Mouse (Mus musculus) brain, embryonic 14.5 days (tissue): ENCODE data around the gene Arhgap18.

Source experiments
- CTCF ChIP-seq: fragments of 200-500 bp; IDR thresholded peaks from 2 replicates; pipeline ENCODE4 v1.5.1; 2012; ENCODE audit warnings: inconsistent platforms, mild to moderate bottlenecking, moderate library complexity, borderline replicate concordance; ENCODE audit not compliant: insufficient read depth, insufficient read length; ENCODE audit errors: extremely low read depth
- POLR2A ChIP-seq: fragments of 200-500 bp; IDR thresholded peaks from 2 replicates; pipeline ENCODE4 v1.6.1; 2012; ENCODE audit warnings: mild to moderate bottlenecking, inconsistent platforms, borderline replicate concordance; ENCODE audit not compliant: poor library complexity, insufficient read depth, insufficient read length, severe bottlenecking; ENCODE audit errors: extremely low read depth

DNA sequence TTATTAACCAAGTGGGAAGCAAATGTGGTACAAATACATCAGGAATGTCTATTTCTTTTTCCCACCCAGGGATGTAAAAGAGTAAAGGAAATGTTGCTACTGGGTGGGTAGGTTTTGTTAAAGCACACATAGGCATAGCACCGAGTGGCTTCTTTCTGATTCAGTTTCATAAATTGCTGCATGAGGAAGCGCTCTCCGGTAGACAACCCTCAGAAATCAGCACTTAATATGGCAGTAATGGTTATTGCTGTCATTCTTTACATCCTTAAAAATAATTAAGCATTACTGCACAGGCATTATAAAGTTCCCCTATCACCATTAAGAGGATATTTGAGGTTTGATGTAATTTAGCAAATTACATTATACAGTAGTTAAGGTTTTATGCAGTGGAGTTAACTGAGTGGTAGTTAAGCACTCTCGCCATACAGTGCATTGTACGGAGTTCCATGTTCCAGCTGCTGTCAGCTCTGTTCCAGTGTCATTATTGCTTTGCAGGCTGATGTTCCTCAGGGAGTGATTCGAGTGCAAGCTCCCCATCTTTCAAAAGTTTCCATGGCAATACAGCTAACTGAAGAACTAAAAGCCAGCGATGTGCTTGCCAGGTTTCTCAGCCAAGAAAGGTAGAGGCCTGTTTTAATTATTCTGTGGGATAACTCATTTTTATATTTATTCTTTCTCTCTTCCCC is 159.0 kb downstream of the Arhgap18 start:
- TF ChIP-seq CTCF = no peak
- TF ChIP-seq POLR2A = no peak
